ENCODE assay signal across 8 mouse cellular contexts in genomic region chr5:66423909-66424308, GRCm38 (mm10).
DNase-seq lines count a peak whose midpoint lies in the region; ATAC-seq and TF ChIP-seq lines count a peak whose summit lies in the region.

No protein-coding gene starts in this region.

- TF ChIP-seq CTCF in liver, adult 2 months (IDR thresholded peaks at IDR 0.05; ENCODE audit: low read depth, low read length), result peak; percentile 32

- no peaks in the 10 kb centered on the region for H3K4me1 ChIP-seq in liver, adult 2 months (ENCODE audit: control insufficient read depth, insufficient read depth, low read length)
- H3K4me1 ChIP-seq in liver, embryonic 12.5 days, result no peaks in the 10 kb centered on the region

- no peaks in the 10 kb centered on the region for H3K36me3 ChIP-seq in liver, adult 2 months (ENCODE audit: control insufficient read depth, insufficient read depth, low read length)
- no peaks in the 10 kb centered on the region for H3K36me3 ChIP-seq in liver, embryonic 12.5 days

- H3K9me3 ChIP-seq in liver, embryonic 12.5 days (replicated peaks), result no peaks in the 10 kb centered on the region

- H3K79me2 ChIP-seq in liver, adult 2 months (ENCODE audit: control insufficient read depth, insufficient read depth, low read length), result no peaks in the 10 kb centered on the region; the same call in 1 of the 2 replicates

- H3K4me2 ChIP-seq in liver, embryonic 12.5 days, result no peak overlapping the region

- H3K27me3 ChIP-seq in liver, adult 2 months (ENCODE audit: control insufficient read depth, insufficient read depth, low read length), result no peaks in the 10 kb centered on the region
- no peaks in the 10 kb centered on the region for H3K27me3 ChIP-seq in liver, embryonic 12.5 days (replicated peaks)

- no peak for ATAC-seq in liver, embryonic 12.5 days
- no peak for ATAC-seq in activated CD4-positive, CD25-positive, alpha-beta regulatory T cell, adult 4 months

- no peak overlapping the region for H3K9ac ChIP-seq in liver, adult 2 months (ENCODE audit: low read depth, low read length)
- H3K9ac ChIP-seq in liver, embryonic 12.5 days, result no peak overlapping the region

- TF ChIP-seq POLR2A in liver, adult 2 months (IDR thresholded peaks at IDR 0.05; ENCODE audit: extremely low read depth, insufficient read depth, low read length), result no peak

- H3K27ac ChIP-seq in liver, adult 2 months (replicated peaks; ENCODE audit: insufficient read depth, low read depth, low read length), result no peak overlapping the region
- H3K27ac ChIP-seq in liver, embryonic 12.5 days, result no peak overlapping the region

- peak; percentile 35 for DNase-seq in embryo, embryonic 10 days (ENCODE audit: low spot score)
- no peak for DNase-seq in embryo, embryonic 9.5 days (ENCODE audit: extremely low spot score)
- peak; percentile 21 for DNase-seq in liver, adult 2 months (ENCODE audit: extremely low read depth, low read depth, low spot score)
- DNase-seq in cerebellum, adult 9-11 months, result peak; percentile 17
- DNase-seq in lung, postnatal 36 days, result peak; percentile 76
- no peak for DNase-seq in gastrocnemius, adult 8-10 months (ENCODE audit: low spot score in 2 of 2)

- no peak overlapping the region for H3K4me3 ChIP-seq in liver, adult 2 months (ENCODE audit: insufficient read depth, low read depth, low read length)
- H3K4me3 ChIP-seq in liver, embryonic 12.5 days, result no peak overlapping the region

- 65% methylated on average over 4 of the region's 4 CpGs for WGBS in liver, adult 2 months
- WGBS in liver, embryonic 12.5 days (ENCODE audit: insufficient replicate concordance), result 56% methylated on average over 4 of the region's 4 CpGs

Comparison
In these comparisons a context has a peak if more than half of its experiments do, and no peak if none do; other contexts are left out.
1. DNase-seq: peak in embryo, embryonic 10 days (single experiment), liver, adult 2 months (single experiment), cerebellum, adult 9-11 months (single experiment) and lung, postnatal 36 days (single experiment); none in embryo, embryonic 9.5 days (single experiment) and gastrocnemius, adult 8-10 months (0 of 2).